Mouse (Mus musculus): ENCODE measurements around the gene Tlr11. TPM values are rescaled to one million over a fixed set of nuclear protein-coding genes. Genes with fewer than 3 reads are reported as not detected.

Gene Tlr11
- total RNA-seq (2022): under 1 TPM in 1 of 4 experiments, not detected in 3; 0.09 TPM

DNA sequence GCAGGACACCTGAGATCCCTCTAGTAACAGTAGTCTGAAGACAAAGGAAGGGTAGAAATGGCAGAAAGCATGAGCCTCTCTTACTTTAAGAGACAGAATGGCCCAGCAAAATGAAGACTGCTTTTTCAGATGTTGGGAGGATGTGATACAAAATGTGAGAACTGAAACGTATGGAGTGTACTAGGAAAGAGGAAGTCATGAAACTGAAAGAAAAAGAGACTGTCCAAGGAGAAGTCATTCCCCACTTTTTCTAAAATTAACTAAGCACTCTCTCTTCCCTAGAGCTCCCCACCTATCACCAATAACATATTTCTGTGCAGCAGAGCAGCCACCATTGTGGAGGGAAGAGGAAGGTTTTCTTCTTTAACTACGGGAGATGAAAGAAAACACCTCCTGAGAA, at the start of gene Tlr11:
Gene Tlr11 (plus strand): TSS at position 322 of the 400 bp plus-strand sequence.
- DNase-seq (ENCODE audit: low spot score in 2 of 2): no peak

DNA sequence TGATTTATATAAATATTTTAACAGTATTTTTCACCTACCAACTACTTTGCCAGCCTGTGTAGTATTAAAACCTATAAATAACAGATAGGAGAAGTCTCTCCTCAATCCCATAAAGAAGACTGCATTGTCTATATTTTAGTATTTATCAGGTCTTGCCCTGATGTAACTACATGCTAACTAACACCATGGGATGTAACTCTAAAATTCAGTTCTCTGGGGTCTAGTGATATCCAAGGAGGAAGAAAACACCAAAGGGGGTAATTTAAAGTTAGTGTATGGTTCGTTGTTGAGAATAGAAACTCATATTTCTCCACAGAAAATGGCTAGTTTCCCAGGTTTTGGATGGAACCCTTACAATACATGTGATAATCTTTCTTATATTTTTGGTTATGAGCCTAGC, 31.1 kb upstream of the Tlr11 start, which contains the start of gene Olfr734:
Gene Olfr734 (minus strand): TSS at position 101 of the 400 bp plus-strand sequence.
- DNase-seq (ENCODE audit: low spot score in 2 of 2): no peak

DNA sequence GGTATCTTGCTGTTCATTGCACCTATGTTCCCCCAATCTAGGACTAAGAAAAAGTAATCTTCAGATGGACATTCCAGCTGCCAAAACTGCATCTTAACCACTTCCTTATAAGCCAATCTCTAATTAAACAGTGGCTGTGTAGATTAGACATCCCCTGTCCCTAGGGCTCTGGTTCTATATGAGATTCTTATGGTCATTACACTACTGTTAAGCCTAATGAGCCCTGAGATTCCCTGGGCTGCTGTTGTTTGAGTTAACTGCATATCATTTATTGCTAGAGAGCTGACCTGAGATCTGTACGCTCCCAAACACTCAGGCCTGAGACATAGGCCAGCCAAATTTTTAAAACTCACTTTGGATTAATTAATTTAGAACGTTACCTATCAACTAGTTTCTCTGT, 8.9 kb upstream of the Tlr11 start, which contains the start of gene Olfr735:
Gene Olfr735 (minus strand): TSS at position 77 of the 400 bp plus-strand sequence.
- DNase-seq (ENCODE audit: low spot score in 2 of 2): no peak

DNA sequence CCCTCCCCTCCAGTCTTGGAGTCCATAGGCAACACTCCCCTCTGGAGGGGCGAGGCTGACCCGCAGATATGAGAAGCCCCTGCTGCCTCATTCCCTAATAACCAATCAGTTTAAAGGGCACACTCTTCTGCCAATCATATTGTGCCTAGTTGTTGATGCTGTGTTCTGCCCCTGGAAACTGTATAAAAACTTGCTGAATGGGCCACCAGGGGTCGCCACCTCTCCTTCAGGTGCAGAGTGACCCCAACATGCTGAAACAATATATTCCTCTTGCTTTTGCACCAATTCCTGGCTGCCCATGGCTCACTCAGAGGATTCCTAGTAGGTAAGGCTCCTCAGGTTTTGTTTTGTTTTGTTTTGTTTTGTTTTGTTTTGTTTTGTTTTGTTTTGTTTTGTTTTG, 5.3 kb upstream of the Tlr11 start:
- no peak for DNase-seq (ENCODE audit: low spot score in 2 of 2)

DNA sequence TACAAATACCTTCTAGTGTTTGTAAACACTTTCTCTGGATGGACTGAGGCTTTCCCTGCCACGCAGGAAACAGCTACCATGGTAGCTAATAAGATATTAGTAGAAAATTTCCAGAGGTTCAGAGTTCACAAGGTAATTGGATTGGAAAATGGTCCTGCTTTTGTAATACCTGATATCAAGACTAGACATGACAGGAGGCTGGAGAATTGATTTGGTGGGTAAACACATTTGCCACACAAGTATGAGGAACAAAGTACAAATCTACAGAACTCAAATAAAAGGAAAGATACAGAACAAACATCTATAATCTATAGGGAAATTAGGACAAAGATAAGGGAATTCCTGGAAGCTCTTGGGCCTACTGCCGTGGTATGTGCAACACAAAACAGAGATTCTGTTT, 989 bp upstream of the Tlr11 start:
- no peak for DNase-seq (ENCODE audit: low spot score in 2 of 2)

DNA sequence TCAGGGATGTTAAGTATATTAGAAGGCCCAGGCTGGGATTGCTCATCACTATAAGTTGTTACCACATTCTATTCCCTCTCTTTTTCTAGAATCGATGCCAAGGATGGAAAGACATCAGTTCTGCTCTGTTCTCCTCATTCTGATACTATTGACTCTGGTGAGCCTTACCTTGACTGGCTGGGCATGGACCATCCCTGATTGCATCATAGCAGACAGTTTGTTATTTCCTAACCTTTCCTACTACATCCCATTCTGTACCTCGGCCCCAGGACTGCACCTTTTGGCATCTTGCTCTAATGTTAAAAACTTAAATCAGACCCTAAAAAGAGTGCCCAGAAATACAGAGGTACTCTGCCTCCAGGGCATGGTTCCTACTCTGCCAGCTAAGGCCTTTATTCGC, 2.8 kb downstream of the Tlr11 start:
- DNase-seq (ENCODE audit: low spot score in 2 of 2): no peak

DNA sequence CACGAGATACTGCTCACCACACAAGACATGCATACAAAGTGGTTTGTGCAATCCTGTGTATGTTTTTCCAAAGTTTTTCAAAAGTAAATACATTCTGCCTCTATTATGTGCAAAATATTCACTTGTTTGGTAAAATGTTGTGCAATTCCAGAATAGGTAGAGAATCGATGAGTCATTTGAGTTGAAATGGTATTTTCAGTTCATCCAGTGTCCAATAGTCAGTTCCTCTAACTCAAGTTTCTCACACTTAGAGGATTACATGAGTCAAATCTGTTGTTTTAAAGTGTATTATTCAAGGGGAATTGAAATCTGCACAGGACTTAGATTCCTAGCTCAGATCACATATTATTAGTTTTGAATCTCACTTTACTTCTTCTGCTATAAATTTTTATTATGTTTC, 5.8 kb downstream of the Tlr11 start:
- no peak for DNase-seq (ENCODE audit: low spot score in 2 of 2)

DNA sequence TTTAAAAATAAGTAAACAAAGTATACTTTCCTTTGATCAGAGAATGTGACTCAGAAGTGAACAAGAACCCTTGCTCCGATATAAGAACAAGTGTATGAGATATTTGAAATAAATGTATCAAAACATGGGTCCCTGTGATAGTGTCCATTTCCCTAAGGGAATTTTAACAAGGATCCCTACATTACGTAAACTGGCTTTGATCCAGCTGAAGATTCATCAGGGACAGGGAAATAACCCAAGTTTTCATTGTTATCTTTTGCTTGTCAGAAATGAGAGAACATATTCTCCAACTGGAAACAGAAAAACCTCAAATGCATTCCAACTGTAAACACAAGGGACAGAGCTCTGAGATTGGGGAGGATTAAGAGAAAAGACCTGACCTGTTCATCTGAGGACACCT, 23.1 kb downstream of the Tlr11 start, which contains the start of gene Olfr736:
Gene Olfr736 (plus strand): TSS at position 301 of the 400 bp plus-strand sequence.
- no peak for DNase-seq (ENCODE audit: low spot score in 2 of 2)

DNA sequence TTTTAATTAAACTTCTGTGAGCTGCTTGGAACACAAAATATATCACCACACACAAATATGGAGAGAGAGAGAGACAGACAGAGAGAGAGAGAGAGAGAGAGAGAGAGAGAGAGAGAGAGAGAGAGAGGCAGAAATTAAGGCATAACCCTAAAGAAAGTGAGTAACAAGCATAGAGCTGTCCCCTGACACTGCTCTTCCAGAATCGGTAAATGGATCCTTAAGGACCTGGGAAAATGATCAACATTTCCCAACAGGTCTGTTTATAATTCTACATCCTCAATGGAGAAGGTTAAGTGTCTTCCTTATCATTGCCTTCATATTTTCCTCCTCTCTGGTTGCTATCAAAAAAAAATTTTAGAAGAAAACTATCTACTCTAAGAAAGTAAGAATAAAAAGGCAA, 49.6 kb downstream of the Tlr11 start, which contains the start of gene Olfr738:
Gene Olfr738 (plus strand): TSS at position 301 of the 400 bp plus-strand sequence.
- no peak for DNase-seq (ENCODE audit: low spot score in 2 of 2)

Other genes starting within 250 kb of the Tlr11 start
- gene Olfr727, start 234.7 kb upstream of the Tlr11 start, total RNA-seq (2022): not detected
- not detected for gene Olfr728, start 215.2 kb upstream of the Tlr11 start, total RNA-seq (2022)
- not detected for gene Olfr729, start 205.0 kb upstream of the Tlr11 start, total RNA-seq (2022)
- gene Olfr730, start 169.7 kb upstream of the Tlr11 start, total RNA-seq (2022): not detected
- gene Olfr731, start 116.0 kb upstream of the Tlr11 start, total RNA-seq (2022): not detected
- gene Olfr732, start 73.7 kb upstream of the Tlr11 start, total RNA-seq (2022): not detected
- not detected for gene Olfr733, start 56.4 kb upstream of the Tlr11 start, total RNA-seq (2022)
- not detected for gene Olfr734, start 31.2 kb upstream of the Tlr11 start, total RNA-seq (2022)
- gene Olfr735, start 9.0 kb upstream of the Tlr11 start, total RNA-seq (2022): not detected
- gene Olfr736, start 23.2 kb downstream of the Tlr11 start, total RNA-seq (2022): not detected
- not detected for gene Olfr738, start 49.7 kb downstream of the Tlr11 start, total RNA-seq (2022)
- gene Olfr739, start 60.7 kb downstream of the Tlr11 start, total RNA-seq (2022): not detected
- not detected for gene Olfr740, start 87.6 kb downstream of the Tlr11 start, total RNA-seq (2022)
- not detected for gene Olfr741, start 114.8 kb downstream of the Tlr11 start, total RNA-seq (2022)
- not detected for gene Olfr742, start 145.7 kb downstream of the Tlr11 start, total RNA-seq (2022)
- gene Olfr743, start 163.9 kb downstream of the Tlr11 start, total RNA-seq (2022): not detected